Mouse (Mus musculus): ENCODE data around the gene Efhc1. TPM values are rescaled to one million over a fixed set of nuclear protein-coding genes. Genes with fewer than 3 reads are reported as not detected.
A peak's percentile ranks its signal among the peaks of the same experiment; 100 is the strongest.

Efhc1 gene
- total and polyA plus RNA-seq, 3 experiments: not detected

GRCm38 (mm10) chr1:20926376-20926775 lies 25.1 kb upstream of the Efhc1 start:
- H3K9me3 ChIP-seq (replicated peaks; ENCODE audit: insufficient read depth, low read length): no peaks in the 10 kb centered on the region
- peak overlapping the region; percentile 32 to 35; a peak in 2 of 4 replicates for H3K4me3 ChIP-seq (ENCODE audit: control insufficient read depth in 1 of 2, insufficient read depth in 1 of 2, low read depth in 2 of 2, low read length in 2 of 2)
- peak; percentile 45 for DNase-seq (ENCODE audit: low read depth, low spot score)
- H3K27me3 ChIP-seq (ENCODE audit: control insufficient read depth in 1 of 2, insufficient read depth in 2 of 2, low read length in 2 of 2): no peaks in the 10 kb centered on the region
- no peaks in the 10 kb centered on the region for H3K79me2 ChIP-seq (ENCODE audit: control insufficient read depth, insufficient read depth, low read length, poor library complexity)
- H3K4me1 ChIP-seq (ENCODE audit: control insufficient read depth in 1 of 2, insufficient read depth in 2 of 2, low read length in 2 of 2): peaks cover 24 to 37% of the 10 kb centered on the region in 2 experiments
- peak overlapping the region; percentile 53 for H3K9ac ChIP-seq (ENCODE audit: control insufficient read depth, low read depth, low read length, poor library complexity, severe bottlenecking)
- peaks cover 0 to 37% of the 10 kb centered on the region in 2 experiments; a peak in 2 of 4 replicates for H3K36me3 ChIP-seq (ENCODE audit: control insufficient read depth in 1 of 2, insufficient read depth in 2 of 2, low read length in 2 of 2)
- peak overlapping the region; percentile 86 for H3K27ac ChIP-seq (ENCODE audit: control insufficient read depth, low read depth, low read length)
- 0 out of 2 replicates have a peak, but pooled peaks have one; percentile 29 for TF ChIP-seq MAX (IDR thresholded peaks at IDR 0.05; ENCODE audit: low read length)
- no peak for TF ChIP-seq HCFC1 (IDR thresholded peaks at IDR 0.05; ENCODE audit: low read depth, low read length)
- TF ChIP-seq NELFE (IDR thresholded peaks at IDR 0.05; ENCODE audit: low read depth, low read length): no peak
- TF ChIP-seq EP300 (IDR thresholded peaks at IDR 0.05; ENCODE audit: low read depth in 1 of 2, low read length in 2 of 2): no peak

DNA sequence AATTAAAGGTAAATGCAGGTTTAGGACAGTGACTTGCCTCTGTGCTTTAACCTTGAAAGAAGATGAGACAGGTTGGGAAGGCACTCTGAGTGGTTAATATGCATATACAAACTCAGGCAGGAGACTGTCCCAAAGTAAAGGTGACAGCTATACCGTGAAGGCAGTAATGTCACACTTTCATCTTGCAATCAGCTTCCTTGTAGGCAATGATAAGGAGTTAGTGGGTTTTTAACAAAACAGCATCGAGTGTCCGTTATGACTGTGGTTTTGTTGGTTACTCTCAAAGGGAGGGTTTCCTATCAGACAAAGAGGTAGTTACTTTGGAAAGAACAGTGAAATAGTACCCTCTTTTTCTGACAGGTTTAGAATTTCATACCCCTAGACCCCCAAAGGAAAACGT lies 22.9 kb upstream of the Efhc1 start:
- Histone ChIP-seq H3K9ac (ENCODE audit: control insufficient read depth, low read depth, low read length, poor library complexity, severe bottlenecking) (peak overlapping the region; percentile 49), H3K36me3 (ENCODE audit: control insufficient read depth in 1 of 2, insufficient read depth in 2 of 2, low read length in 2 of 2) (peaks cover 0 to 48% of the 10 kb centered on the region in 2 experiments; a peak in 2 of 4 replicates), H3K27ac (ENCODE audit: control insufficient read depth, low read depth, low read length) (peak overlapping the region; percentile 94), H3K27me3 (ENCODE audit: control insufficient read depth in 1 of 2, insufficient read depth in 2 of 2, low read length in 2 of 2) (no peaks in the 10 kb centered on the region), H3K4me3 (ENCODE audit: control insufficient read depth in 1 of 2, insufficient read depth in 1 of 2, low read depth in 2 of 2, low read length in 2 of 2) (no peak overlapping the region), H3K79me2 (ENCODE audit: control insufficient read depth, insufficient read depth, low read length, poor library complexity) (no peaks in the 10 kb centered on the region), H3K4me1 (ENCODE audit: control insufficient read depth in 1 of 2, insufficient read depth in 2 of 2, low read length in 2 of 2) (peaks cover 26 to 46% of the 10 kb centered on the region in 2 experiments), H3K9me3 (replicated peaks; ENCODE audit: insufficient read depth, low read length) (no peaks in the 10 kb centered on the region)
- peak; percentile 84 for DNase-seq (ENCODE audit: low read depth, low spot score)
- TF ChIP-seq SIN3A (IDR thresholded peaks at IDR 0.05; ENCODE audit: low read length) (peak; percentile 86; the same call in 1 of the 2 replicates), ETS1 (IDR thresholded peaks at IDR 0.05; ENCODE audit: low read depth, low read length) (peak; percentile 91), KAT2A (conservative IDR thresholded peaks at IDR 0.05; ENCODE audit: low read depth, low read length) (no peak), TAL1 (IDR thresholded peaks at IDR 0.05; ENCODE audit: low read length) (peak; percentile 68), TCF12 (IDR thresholded peaks at IDR 0.05; ENCODE audit: low read depth, low read length) (peak; percentile 90), TBP (IDR thresholded peaks at IDR 0.05; ENCODE audit: low read depth, low read length) (peak; percentile 62), EP300 (IDR thresholded peaks at IDR 0.05; ENCODE audit: low read depth in 1 of 2, low read length in 2 of 2) (peak; percentile 97 to 99), MYB (IDR thresholded peaks at IDR 0.05; ENCODE audit: low read depth, low read length) (peak; percentile 94), MYC (IDR thresholded peaks at IDR 0.05; ENCODE audit: low read depth, low read length) (0 out of 2 replicates have a peak, but pooled peaks have one; percentile 53), CHD2 (IDR thresholded peaks at IDR 0.05; ENCODE audit: low read length) (no peak), BHLHE40 (IDR thresholded peaks at IDR 0.05; ENCODE audit: borderline replicate concordance, low read depth, low read length) (peak; percentile 80; the same call in 1 of the 2 replicates), RCOR1 (IDR thresholded peaks at IDR 0.05; ENCODE audit: low read depth, low read length) (no peak; the same call in 1 of the 2 replicates), ZMIZ1 (IDR thresholded peaks at IDR 0.05; ENCODE audit: low read depth, low read length) (no peak), USF1 (IDR thresholded peaks at IDR 0.05; ENCODE audit: low read depth, low read length) (no peak), UBTF (IDR thresholded peaks at IDR 0.05; ENCODE audit: borderline replicate concordance, insufficient read depth, low read depth, low read length) (no peak), GATA1 (IDR thresholded peaks at IDR 0.05; ENCODE audit: low read depth, low read length) (peak; percentile 96)
